Mouse (Mus musculus): ENCODE data around the gene Syt1.

Gene Syt1

GRCm38 (mm10) chr10:109010241-109011193, at the start of gene Syt1:
Syt1 (minus strand) TSS chr10:109010982.
- peak; percentile 80 for DNase-seq (ENCODE audit: low read depth, low spot score)

- no peak for DNase-seq (ENCODE audit: low read depth, low spot score)
Measured at GRCm38 (mm10) chr10:109056500-109056899, 45.7 kb upstream of the Syt1 start.

GRCm38 (mm10) chr10:109047537-109047936, 36.8 kb upstream of the Syt1 start:
- no peak for DNase-seq (ENCODE audit: low read depth, low spot score)

DNA sequence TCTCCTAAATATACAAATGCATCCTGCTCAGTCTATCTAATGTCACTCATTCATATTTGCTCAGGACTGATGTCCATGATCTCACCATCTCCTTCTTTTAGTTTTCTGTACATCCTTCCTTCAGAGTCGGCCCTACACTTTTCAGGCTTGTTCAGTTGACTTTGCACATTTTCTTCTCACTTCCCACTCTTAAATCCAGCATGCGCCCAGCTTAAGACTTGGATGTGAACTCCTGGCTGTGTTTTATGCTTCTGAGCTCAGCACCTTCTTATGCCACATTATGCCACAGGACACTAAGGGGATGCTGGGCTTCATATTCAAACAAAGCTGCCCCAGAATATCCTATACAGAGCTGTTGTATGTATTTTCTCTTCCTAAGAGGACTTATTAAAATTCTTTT, 36.2 kb upstream of the Syt1 start:
- DNase-seq (ENCODE audit: low read depth, low spot score): no peak

GRCm38 (mm10) chr10:109011226-109012165, 714 bp upstream of the Syt1 start:
- peak; percentile 78 for DNase-seq (ENCODE audit: low read depth, low spot score)

DNA sequence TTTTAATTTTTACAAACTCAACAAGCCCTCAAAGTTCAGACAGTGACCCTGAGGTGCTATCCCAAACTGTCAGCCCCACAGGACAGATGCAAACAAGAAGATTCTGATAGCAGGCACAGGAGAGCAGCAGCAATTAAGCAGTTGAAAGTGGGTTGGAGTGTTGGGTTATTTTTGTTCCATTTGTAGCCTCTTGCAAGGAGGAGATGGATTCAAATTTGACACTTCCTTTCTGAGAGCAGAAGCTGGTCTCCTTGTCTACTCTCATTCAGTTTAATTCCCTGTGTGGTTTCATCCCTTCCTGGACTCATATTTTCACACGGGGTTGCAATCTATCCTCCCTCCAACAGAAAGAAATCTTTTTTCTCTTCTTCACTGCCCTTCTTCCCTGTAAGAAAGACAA, 951 bp downstream of the Syt1 start:
- no peak for DNase-seq (ENCODE audit: low read depth, low spot score)

DNA sequence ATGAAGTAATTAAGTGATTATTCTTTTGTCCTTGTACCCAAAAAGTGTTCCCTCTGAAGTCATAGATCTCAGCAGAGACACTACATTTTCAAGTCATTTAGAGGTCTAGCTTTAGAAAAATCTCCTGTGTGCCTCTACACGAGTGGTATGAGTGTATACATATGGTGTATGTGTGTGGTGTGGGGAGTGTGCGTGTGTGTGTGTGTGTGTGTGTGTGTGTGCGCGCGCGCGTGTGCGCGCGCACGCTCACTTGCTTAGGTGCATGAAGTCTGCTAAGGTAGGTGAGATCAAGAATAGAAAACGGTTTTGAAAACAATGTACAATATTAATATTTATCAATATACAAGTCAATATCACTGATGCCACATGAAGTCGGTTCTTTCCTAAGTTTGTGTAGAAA, 2.3 kb downstream of the Syt1 start:
- no peak for DNase-seq (ENCODE audit: low read depth, low spot score)

GRCm38 (mm10) chr10:109003482-109003881, 7.3 kb downstream of the Syt1 start:
- no peak for DNase-seq (ENCODE audit: low read depth, low spot score)

GRCm38 (mm10) chr10:108987250-108987649, 23.5 kb downstream of the Syt1 start:
- DNase-seq (ENCODE audit: low read depth, low spot score): no peak

- no peak for DNase-seq (ENCODE audit: low read depth, low spot score)
Measured at GRCm38 (mm10) chr10:108979660-108980059, 31.1 kb downstream of the Syt1 start.

DNA sequence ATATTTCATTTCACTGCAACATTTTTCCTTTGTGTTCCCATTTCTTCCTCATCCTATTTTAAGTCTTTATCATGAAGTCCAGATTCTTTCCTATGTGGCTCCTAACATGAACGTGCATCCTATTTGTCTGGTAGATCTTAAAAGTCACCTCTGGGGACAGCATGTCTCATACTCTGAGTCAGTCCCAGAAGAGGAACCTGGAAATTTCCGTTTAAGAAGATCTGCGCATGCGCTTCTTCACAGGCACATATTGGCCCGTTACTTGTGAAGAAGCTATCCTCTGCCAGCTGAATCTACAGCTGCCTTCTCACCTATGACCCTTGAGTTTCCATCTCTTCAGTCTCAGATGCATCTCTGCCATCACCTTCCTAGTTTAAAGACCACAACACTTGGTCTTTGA, 55.8 kb downstream of the Syt1 start:
- no peak for DNase-seq (ENCODE audit: low read depth, low spot score)

GRCm38 (mm10) chr10:108952182-108952581, 58.6 kb downstream of the Syt1 start:
- no peak for DNase-seq (ENCODE audit: low read depth, low spot score)

DNA sequence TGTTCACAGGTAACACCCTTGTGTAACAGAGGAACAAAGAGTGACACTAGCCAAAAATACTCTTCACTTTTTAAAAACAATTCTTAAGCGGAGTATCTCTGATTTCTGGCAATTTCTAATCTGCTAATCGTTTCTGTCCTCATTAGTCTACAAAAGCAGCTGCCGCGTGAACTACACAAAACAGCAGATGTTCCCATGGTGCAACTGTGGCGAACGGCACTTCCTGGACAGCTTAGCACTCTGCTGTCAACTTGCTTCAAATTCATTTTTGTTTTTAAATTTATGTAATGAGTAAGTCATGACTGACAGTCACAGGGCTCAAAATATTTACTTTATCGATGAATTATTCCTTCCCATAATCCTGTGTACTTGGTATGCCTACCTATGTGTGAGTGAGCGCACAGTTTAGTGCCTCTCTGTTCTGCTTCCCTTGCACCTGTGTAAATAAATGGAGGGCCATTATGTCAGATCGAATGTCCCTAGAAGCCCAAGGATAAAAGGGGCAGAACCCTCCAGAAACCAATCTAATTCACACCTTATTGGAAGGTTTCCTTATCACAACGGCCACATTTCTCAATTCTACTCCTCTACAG, 73.8 kb downstream of the Syt1 start:
- no peak for DNase-seq (ENCODE audit: low read depth, low spot score)

DNA sequence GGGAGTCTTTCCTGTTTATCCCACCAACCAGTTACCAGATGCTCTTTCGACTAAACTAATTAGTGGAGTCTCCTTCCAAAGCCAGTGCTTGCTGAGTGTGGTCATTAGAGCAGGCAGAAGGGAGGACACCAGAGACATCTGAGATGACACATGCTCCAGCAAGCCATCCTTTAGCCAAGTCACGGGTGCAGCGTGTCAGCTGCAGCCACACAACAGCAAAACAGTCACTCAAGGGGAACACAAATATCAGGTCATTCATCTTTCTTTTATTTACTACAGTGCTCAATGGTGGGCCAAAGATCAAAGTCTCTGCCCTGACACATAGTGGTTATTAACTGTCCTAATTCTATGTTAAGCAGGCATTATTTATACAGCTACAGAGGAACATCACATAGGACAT, 80.5 kb downstream of the Syt1 start:
- DNase-seq (ENCODE audit: low read depth, low spot score): no peak

- no peak for DNase-seq (ENCODE audit: low read depth, low spot score)
Measured at GRCm38 (mm10) chr10:108929676-108930075, 81.1 kb downstream of the Syt1 start.

DNA sequence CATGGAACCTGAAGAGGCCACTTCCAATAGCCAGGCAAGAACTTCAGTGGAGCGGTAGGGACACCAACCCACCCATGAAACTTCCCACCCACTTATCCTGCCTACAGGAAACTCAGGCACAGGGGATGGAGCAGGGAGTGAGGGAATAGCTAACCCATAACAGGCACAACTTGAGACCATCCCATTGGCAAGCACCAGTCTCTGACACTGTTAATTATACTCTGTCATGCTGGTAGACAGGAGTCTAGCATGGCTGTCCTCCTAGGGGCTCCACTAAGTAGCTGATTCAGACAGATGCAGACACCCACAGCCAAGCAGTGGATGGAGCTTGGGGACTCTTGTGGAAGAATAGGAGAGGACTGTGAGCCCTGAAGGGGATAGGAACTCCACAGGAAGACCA, 105.5 kb downstream of the Syt1 start:
- DNase-seq (ENCODE audit: low read depth, low spot score): no peak

DNA sequence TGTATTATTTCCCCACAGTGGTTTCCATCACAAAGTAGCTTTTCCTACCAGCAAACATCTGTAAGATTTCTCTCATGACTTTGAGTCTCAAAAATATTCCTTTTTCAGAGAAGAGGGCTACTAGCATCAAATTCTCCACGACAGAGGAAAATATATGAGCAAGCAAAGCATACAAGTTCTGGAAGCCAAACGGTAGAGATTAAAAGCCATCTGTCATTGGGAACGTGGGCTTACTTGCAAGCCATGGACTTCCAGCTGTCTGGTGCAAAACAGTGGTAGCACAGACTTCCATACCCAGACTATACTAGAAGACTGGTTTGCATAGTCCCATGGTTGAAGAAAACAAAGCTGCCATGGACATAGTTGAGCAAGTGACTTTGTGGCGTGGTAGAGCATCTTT, 106.4 kb downstream of the Syt1 start:
- no peak for DNase-seq (ENCODE audit: low read depth, low spot score)

DNA sequence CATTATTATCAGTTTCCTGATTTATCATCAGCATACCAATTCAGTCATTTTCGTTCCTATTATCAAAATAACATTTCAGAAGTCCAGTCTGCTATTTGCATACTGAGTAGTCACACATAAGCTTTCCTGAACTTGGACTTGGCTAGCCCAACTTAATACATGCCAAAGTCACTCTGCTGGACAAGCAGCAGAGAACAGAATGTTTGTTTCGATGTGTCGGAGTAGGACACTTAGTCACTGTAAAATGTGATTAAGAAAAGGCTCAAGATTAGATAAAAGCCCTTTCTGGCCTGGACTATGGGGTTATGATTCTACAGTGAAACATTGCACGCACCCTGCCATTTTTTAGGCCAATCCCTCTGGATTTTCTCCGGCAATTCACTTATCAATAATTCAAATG, 114.3 kb downstream of the Syt1 start:
- DNase-seq (ENCODE audit: low read depth, low spot score): no peak

- DNase-seq (ENCODE audit: low read depth, low spot score): peak; percentile 13
Measured at GRCm38 (mm10) chr10:108893288-108893687, 117.5 kb downstream of the Syt1 start.

DNA sequence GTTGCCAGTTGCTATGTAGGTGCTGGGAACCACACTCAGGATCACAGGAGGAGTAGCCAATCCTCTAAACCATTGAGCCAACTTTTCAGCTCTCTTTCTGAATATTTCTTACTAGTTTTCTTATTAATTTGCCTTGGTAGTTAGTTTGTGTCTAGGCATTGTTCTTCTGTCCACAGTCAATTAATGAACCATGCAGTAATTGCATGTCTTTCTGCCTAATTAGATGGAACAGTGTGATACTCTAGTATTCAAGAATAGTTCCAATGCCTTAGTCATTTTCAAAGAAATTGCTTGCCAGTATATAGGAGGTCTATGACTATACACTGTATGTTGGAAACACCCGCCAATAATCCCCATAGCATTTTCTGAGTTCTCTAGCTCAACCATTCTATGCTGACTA, 118.3 kb downstream of the Syt1 start:
- no peak for DNase-seq (ENCODE audit: low read depth, low spot score)

DNA sequence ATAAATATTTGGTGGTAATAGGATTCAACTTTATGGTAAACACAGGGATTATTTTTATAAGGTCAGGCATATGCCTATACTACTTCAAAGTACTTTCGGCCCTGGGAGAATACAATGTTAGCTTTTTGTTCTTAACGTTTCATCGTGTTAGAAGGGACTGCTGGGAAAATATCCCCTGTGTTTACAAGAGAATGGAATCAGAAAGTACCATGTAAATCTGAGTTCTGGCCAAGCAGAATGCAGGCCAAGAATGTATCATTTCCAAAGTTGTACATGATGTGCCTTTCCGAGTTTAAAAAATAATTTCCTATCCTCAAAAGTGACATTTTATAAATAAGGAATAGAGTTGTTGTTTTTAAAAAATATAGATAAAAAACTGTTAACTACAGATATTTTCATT, 121.7 kb downstream of the Syt1 start:
- DNase-seq (ENCODE audit: low read depth, low spot score): no peak

DNA sequence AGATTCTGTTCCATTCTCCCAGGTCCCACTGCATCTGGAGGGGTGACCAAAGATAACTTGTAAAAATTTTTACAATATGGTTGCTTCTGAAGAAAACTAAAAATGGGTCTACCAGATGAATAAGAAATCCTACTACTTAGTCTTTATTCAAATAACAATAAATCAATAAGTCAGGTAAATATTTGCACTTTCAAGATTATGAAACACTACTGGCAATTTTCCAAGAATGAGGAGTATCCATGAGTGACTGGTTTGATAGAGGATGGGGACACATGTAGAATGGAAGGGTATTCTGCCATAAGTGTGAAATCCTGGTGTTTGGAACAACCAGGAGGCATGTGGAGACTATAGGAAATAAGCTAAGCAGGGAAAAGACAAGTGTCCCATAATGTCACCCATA, 124.0 kb downstream of the Syt1 start:
- DNase-seq (ENCODE audit: low read depth, low spot score): no peak

Data from ZHBTc4 (cell line).